ENCODE assay signal across 35 mouse cellular contexts in genomic region chr14:56085167-56085566, GRCm38 (mm10). TPM values are rescaled to one million over a fixed set of nuclear protein-coding genes. Genes with fewer than 3 reads are reported as not detected.
DNase-seq lines count a peak whose midpoint lies in the region; ATAC-seq and TF ChIP-seq lines count a peak whose summit lies in the region.
"Had no signal": no experiment of that assay in that cellular context is flagged by ENCODE, and none has a peak within 500 bp of the region (broad histone marks: within the 10 kb centered on the region; RNA-seq: fewer than 3 reads in every experiment).

TSS of gene Mcpt8 (minus strand) at chr14:56085273.

- no peaks in the 10 kb centered on the region for H3K79me3 ChIP-seq in C2C12 (ENCODE audit: low read depth)

- peak; percentile 66 for DNase-seq in 3T3-L1 (ENCODE audit: low read depth, low spot score)
- DNase-seq in kidney, postnatal 4 days, result no peak
- DNase-seq: cerebellum, adult 11 months; cerebellum, adult 9-11 months; forebrain, postnatal 0 days; gastrocnemius, postnatal 10 days; heart, postnatal 36 days; kidney, adult 11 months; kidney, postnatal 14 days; lung, adult 18-20 months; right cerebral cortex, postnatal 25 days had no signal

- H3K4me3 ChIP-seq in C2C12 (ENCODE audit: insufficient read depth, poor library complexity, severe bottlenecking) (no peak within 1 kb of the TSS), myocyte (no peak within 1 kb of the TSS)
- H3K4me3 ChIP-seq: hindbrain, embryonic 13.5 days; limb, embryonic 13.5 days; liver, embryonic 12.5 days; midbrain, embryonic 10.5 days; midbrain, embryonic 15.5 days; stomach, embryonic 15.5 days had no signal

- no peak for TF ChIP-seq CTCF in C2C12 (IDR thresholded peaks at IDR 0.05; ENCODE audit: control insufficient read depth, insufficient read depth, insufficient read length)

- H3ac ChIP-seq in C2C12 (ENCODE audit: control insufficient read depth, insufficient read length, low read depth) (no peak within 1 kb of the TSS), myocyte (ENCODE audit: control insufficient read depth, insufficient read length) (no peak within 1 kb of the TSS)

- no peak for TF ChIP-seq POLR2A in myocyte (IDR thresholded peaks at IDR 0.05; ENCODE audit: insufficient read length, low read depth)

- H3K36me3 ChIP-seq in C2C12 (ENCODE audit: control insufficient read depth, insufficient read depth) (no peaks in the 10 kb centered on the region), myocyte (ENCODE audit: control insufficient read depth, insufficient read depth) (no peaks in the 10 kb centered on the region)
- H3K36me3 ChIP-seq: hindbrain, embryonic 13.5 days; limb, embryonic 13.5 days; liver, embryonic 12.5 days; midbrain, embryonic 10.5 days; midbrain, embryonic 15.5 days; stomach, embryonic 15.5 days had no signal

- H3K79me2 ChIP-seq in C2C12 (ENCODE audit: control insufficient read depth, insufficient read depth) (no peaks in the 10 kb centered on the region), myocyte (ENCODE audit: control insufficient read depth, insufficient read depth) (no peaks in the 10 kb centered on the region)

- ATAC-seq in erythroid progenitor cell, adult 5-6 weeks (replicated peaks; ENCODE audit: low FRiP score, poor library complexity, severe bottlenecking), result no peak
- no peak for ATAC-seq in cerebellum, adult (ENCODE audit: insufficient number of reproducible peaks, low FRiP score, low TSS enrichment)
- ATAC-seq: CD4-positive, CD25-positive, alpha-beta regulatory T cell, adult 4 months; forebrain, postnatal 0 days; inflammation-experienced regulatory T-cells, adult 6 months; liver, embryonic 12.5 days; lung, postnatal 0 days; midbrain, embryonic 15.5 days had no signal

- no peaks in the 10 kb centered on the region for H3K27me3 ChIP-seq in C2C12 (ENCODE audit: control insufficient read depth, insufficient read depth, insufficient read length)
- no peaks in the 10 kb centered on the region for H3K27me3 ChIP-seq in myocyte (ENCODE audit: control insufficient read depth, insufficient read depth, insufficient read length)
- H3K27me3 ChIP-seq: hindbrain, embryonic 13.5 days; limb, embryonic 13.5 days; liver, embryonic 12.5 days; midbrain, embryonic 15.5 days; stomach, embryonic 15.5 days had no signal

- no peak within 1 kb of the TSS for H3K4me2 ChIP-seq in myocyte (ENCODE audit: low read depth)
- H3K4me2 ChIP-seq: heart, embryonic 11.5 days; hindbrain, embryonic 13.5 days; limb, embryonic 13.5 days; liver, embryonic 12.5 days; midbrain, embryonic 15.5 days; stomach, embryonic 15.5 days had no signal

TF ChIP-seq in C2C12, 6 proteins besides CTCF, POLR2A, EP300 and RAD21:
- TF ChIP-seq FOSL1 (IDR thresholded peaks at IDR 0.05; ENCODE audit: insufficient read depth, low read length, poor library complexity, severe bottlenecking) (no peak), MAX (IDR thresholded peaks at IDR 0.05) (no peak), CEBPB (IDR thresholded peaks at IDR 0.05; ENCODE audit: low read depth) (peak; percentile 89), MYOG (IDR thresholded peaks at IDR 0.05; ENCODE audit: control insufficient read depth, extremely low read depth, insufficient read length) (no peak), MYOD1 (IDR thresholded peaks at IDR 0.05; ENCODE audit: control insufficient read depth, insufficient read length, low read depth) (peak; percentile 32), USF1 (IDR thresholded peaks at IDR 0.05; ENCODE audit: low read depth) (no peak)

TF ChIP-seq in myocyte, 11 proteins besides CTCF, POLR2A, EP300 and RAD21:
- no peak for TF ChIP-seq SRF (IDR thresholded peaks at IDR 0.05; ENCODE audit: control insufficient read depth, insufficient read length, low read depth)
- TF ChIP-seq MYOG (IDR thresholded peaks at IDR 0.05; ENCODE audit: control insufficient read depth in 1 of 3, insufficient read depth in 1 of 3, insufficient read length in 2 of 3, low read depth in 2 of 3), result no peak
- 0 out of 2 replicates have a peak, but pooled peaks have one; percentile 45 for TF ChIP-seq CEBPB (IDR thresholded peaks at IDR 0.05; ENCODE audit: insufficient read depth, poor library complexity, severe bottlenecking)
- no peak for TF ChIP-seq REST (IDR thresholded peaks at IDR 0.05; ENCODE audit: insufficient read depth, insufficient read length)
- TF ChIP-seq MYOD1 (IDR thresholded peaks at IDR 0.05; ENCODE audit: control insufficient read depth in 1 of 3, insufficient read length in 2 of 3, low read depth in 2 of 3), result no peak
- TF ChIP-seq USF1 (IDR thresholded peaks at IDR 0.05; ENCODE audit: low read depth), result no peak
- no peak for TF ChIP-seq POLR2AphosphoS2 (IDR thresholded peaks at IDR 0.05; ENCODE audit: insufficient read length, low read depth)

RNA-seq across cellular contexts. Expression of gene Mcpt8, which starts in this region (rescaled TPM):
- polyA plus RNA-seq in C2C12 (2012; fragmentation: generic; extraction: Trizol) (4.6 TPM), myocyte (2012; fragmentation: generic; extraction: Trizol) (10.7 TPM)
- 169 and 180 TPM in 2 replicates for total RNA-seq in erythroid progenitor cell, adult 5-6 weeks (2015; ENCODE audit: low replicate concordance)
- total RNA-seq in erythroid progenitor cell, adult 5-6 weeks (2017; ENCODE audit: low replicate concordance), result 49.1 and 57.2 TPM in 2 replicates
- total RNA-seq: adrenal gland, adult 18-20 months; forebrain, postnatal 0 days; heart, postnatal 36 days; layer of hippocampus, adult 18-20 months; layer of hippocampus, postnatal 10 days; left cerebral cortex, adult 8-10 months; left cerebral cortex, postnatal 36 days had no signal
- polyA plus RNA-seq: CD4-positive, CD25-positive, alpha-beta regulatory T cell, adult 4 months; cortical plate, adult 2 months; embryonic facial prominence, embryonic 11.5 days; forebrain, embryonic 11.5 days; forebrain, postnatal 0 days; gonadal fat pad, adult 2 months; heart, embryonic 11.5 days; hindbrain, embryonic 13.5 days; inflammation-experienced regulatory T-cells, adult 6 months; midbrain, embryonic 10.5 days; midbrain, embryonic 15.5 days; neural tube, embryonic 11.5 days had no signal
